Mouse (Mus musculus): Measurements from ENCODE around the gene Gm49396.

Gm49396 gene

GRCm38 (mm10) chr7:30586455-30587020 is 23.4 kb downstream of the Gm49396 start:
- no peak for DNase-seq (ENCODE audit: low spot score)

- peak; percentile 51 for DNase-seq (ENCODE audit: low spot score)
Measured at GRCm38 (mm10) chr7:30587842-30588667, 24.9 kb downstream of the Gm49396 start.

GRCm38 (mm10) chr7:30588676-30589434 is 25.7 kb downstream of the Gm49396 start, which contains the start of gene Kmt2b:
TSS of gene Kmt2b (minus strand) at chr7:30588726.
- DNase-seq (ENCODE audit: low spot score) = peak; percentile 98

GRCm38 (mm10) chr7:30589435-30590301 is 26.5 kb downstream of the Gm49396 start:
- peak; percentile 90 for DNase-seq (ENCODE audit: low spot score)

GRCm38 (mm10) chr7:30590927-30591604 is 27.9 kb downstream of the Gm49396 start:
- DNase-seq (ENCODE audit: low spot score) = no peak

- no peak for DNase-seq (ENCODE audit: low spot score)
Measured at GRCm38 (mm10) chr7:30591605-30591951, 28.4 kb downstream of the Gm49396 start.

- DNase-seq (ENCODE audit: low spot score) = no peak
Measured at GRCm38 (mm10) chr7:30592772-30593423, 29.8 kb downstream of the Gm49396 start.

GRCm38 (mm10) chr7:30593579-30594509 is 30.7 kb downstream of the Gm49396 start:
- DNase-seq (ENCODE audit: low spot score) = no peak

- no peak for DNase-seq (ENCODE audit: low spot score)
Measured at GRCm38 (mm10) chr7:30594510-30595024, 31.4 kb downstream of the Gm49396 start.

GRCm38 (mm10) chr7:30596093-30596492 is 32.9 kb downstream of the Gm49396 start:
- DNase-seq (ENCODE audit: low spot score) = no peak

GRCm38 (mm10) chr7:30596811-30597210 is 33.7 kb downstream of the Gm49396 start:
- no peak for DNase-seq (ENCODE audit: low spot score)

GRCm38 (mm10) chr7:30598786-30599185 is 35.6 kb downstream of the Gm49396 start, which contains the start of gene Zbtb32:
TSS of gene Zbtb32 (minus strand) at chr7:30598909.
- no peak for DNase-seq (ENCODE audit: low spot score)

GRCm38 (mm10) chr7:30599933-30600353 is 36.8 kb downstream of the Gm49396 start:
- DNase-seq (ENCODE audit: low spot score) = peak; percentile 95

- peak; percentile 91 for DNase-seq (ENCODE audit: low spot score)
Measured at GRCm38 (mm10) chr7:30600651-30601050, 37.5 kb downstream of the Gm49396 start.

- DNase-seq (ENCODE audit: low spot score) = peak; percentile 83
Measured at GRCm38 (mm10) chr7:30602583-30602982, 39.4 kb downstream of the Gm49396 start.

GRCm38 (mm10) chr7:30604424-30604823 is 41.3 kb downstream of the Gm49396 start:
- DNase-seq (ENCODE audit: low spot score) = no peak

GRCm38 (mm10) chr7:30604944-30605343 is 41.8 kb downstream of the Gm49396 start:
- DNase-seq (ENCODE audit: low spot score) = no peak

GRCm38 (mm10) chr7:30607706-30608309 is 44.7 kb downstream of the Gm49396 start:
- DNase-seq (ENCODE audit: low spot score) = peak; percentile 68

GRCm38 (mm10) chr7:30608476-30608875 is 45.3 kb downstream of the Gm49396 start:
- DNase-seq (ENCODE audit: low spot score) = no peak
